Mouse (Mus musculus) hindbrain, embryonic 15.5 days (tissue): ENCODE data around the gene Vps16. TPM values are rescaled to one million over a fixed set of nuclear protein-coding genes. Genes with fewer than 3 reads are reported as not detected.

Experiments used
- polyA plus RNA-seq: library from polyadenylated mRNA; unstranded; fragments of >200 nt; fragmentation: Nextera tagmentation; extraction: Ambion mirVana; gene quantifications from 2 replicates; pipeline ENCODE4 v1.2.1, GENCODE M21; 2015

The Vps16 gene
- polyA plus RNA-seq, 1 experiment from 2014 or later = 105 TPM

Other genes starting within 250 kb of the Vps16 start
- 326 and 337 TPM in 2 replicates for gene Snrpb, start 244.9 kb upstream of the Vps16 start, polyA plus RNA-seq
- not detected in 2 replicates for gene Tmc2, start 229.1 kb upstream of the Vps16 start, polyA plus RNA-seq
- gene Nop56, start 149.9 kb upstream of the Vps16 start, polyA plus RNA-seq = 225 and 240 TPM in 2 replicates
- 183 and 194 TPM in 2 replicates for gene Idh3b, start 139.8 kb upstream of the Vps16 start, polyA plus RNA-seq
- 7.0 and 7.5 TPM in 2 replicates for gene Ebf4, start 129.2 kb upstream of the Vps16 start, polyA plus RNA-seq
- 29.0 and 32.6 TPM in 2 replicates for gene Cpxm1, start 26.8 kb upstream of the Vps16 start, polyA plus RNA-seq
- 0.12 and 0.26 TPM in 2 replicates for gene Gm28372, start 19.1 kb upstream of the Vps16 start, polyA plus RNA-seq
- 0.38 and 0.97 TPM in 2 replicates for gene 1700020A23Rik, start 19.1 kb upstream of the Vps16 start, polyA plus RNA-seq
- gene Tmem239, start 17.9 kb upstream of the Vps16 start, polyA plus RNA-seq = 0.36 TPM in 1 of 2 replicates, not detected in the other
- 12.5 and 13.2 TPM in 2 replicates for gene Pced1a, start 362 bp downstream of the Vps16 start, polyA plus RNA-seq
- gene Ptpra, start 25.9 kb downstream of the Vps16 start, polyA plus RNA-seq = 133 and 145 TPM in 2 replicates
- gene Mrps26, start 139.4 kb downstream of the Vps16 start, polyA plus RNA-seq = 100 and 106 TPM in 2 replicates
- gene Oxt, start 151.8 kb downstream of the Vps16 start, polyA plus RNA-seq = 0.42 TPM in 1 of 2 replicates, not detected in the other
- gene Avp, start 158.2 kb downstream of the Vps16 start, polyA plus RNA-seq = not detected in 2 replicates
- 9.5 and 11.4 TPM in 2 replicates for gene Fastkd5, start 205.7 kb downstream of the Vps16 start, polyA plus RNA-seq
- gene Ubox5, start 205.7 kb downstream of the Vps16 start, polyA plus RNA-seq = 9.0 and 10.0 TPM in 2 replicates
- 17.9 and 19.8 TPM in 2 replicates for gene Lzts3, start 218.5 kb downstream of the Vps16 start, polyA plus RNA-seq
- gene Ddrgk1, start 240.3 kb downstream of the Vps16 start, polyA plus RNA-seq = 66.6 and 72.6 TPM in 2 replicates
- 123 and 125 TPM in 2 replicates for gene Itpa, start 243.3 kb downstream of the Vps16 start, polyA plus RNA-seq